Mouse (Mus musculus) hindbrain, postnatal 0 days (tissue): ENCODE measurements around the gene 4921511C20Rik. TPM values are rescaled to one million over a fixed set of nuclear protein-coding genes. Genes with fewer than 3 reads are reported as not detected.

ENCODE experiments used
- ATAC-seq: fragments of 200-750 bp; cut with Nextera tagmentation; 2 replicates; pipeline ENCODE4 v1.8.0; 2017; ENCODE audit warnings: mild to moderate bottlenecking, moderate TSS enrichment, moderate library complexity
- DNase-seq: peaks from one replicate; pipeline ENCODE4 v3.0.0-alpha.2; 2015; ENCODE audit warnings: low spot score
- H3K27ac ChIP-seq: fragments of 300-500 bp; sonication (generic); 2 replicates; pipeline ENCODE4 v1.5.1; 2014; ENCODE audit warnings: mild to moderate bottlenecking
- H3K27me3 ChIP-seq: fragments of 300-500 bp; sonication (generic); 2 replicates; pipeline ENCODE4 v1.6.1; 2014; ENCODE audit warnings: low read length, mixed read lengths; ENCODE audit not compliant: insufficient read depth
- H3K36me3 ChIP-seq: fragments of 300-500 bp; sonication (generic); 2 replicates; pipeline ENCODE4 v1.6.1; 2014; ENCODE audit warnings: low read length, mixed read lengths; ENCODE audit not compliant: insufficient read depth
- H3K4me1 ChIP-seq: fragments of 300-500 bp; sonication (generic); 2 replicates; pipeline ENCODE4 v1.6.1; 2014; ENCODE audit warnings: antibody characterized with exemption, low read length, mixed read lengths; ENCODE audit not compliant: insufficient read depth
- H3K4me2 ChIP-seq: fragments of 300-500 bp; sonication (generic); 2 replicates; pipeline ENCODE4 v1.6.1; 2014; ENCODE audit warnings: low read depth, mild to moderate bottlenecking, low read length, moderate library complexity, mixed read lengths
- H3K4me3 ChIP-seq: fragments of 300-500 bp; sonication (generic); 2 replicates; pipeline ENCODE4 v1.5.1; 2014; ENCODE audit warnings: low read length
- H3K9ac ChIP-seq: fragments of 300-500 bp; sonication (generic); replicated peaks from 2 replicates; pipeline ENCODE4 v1.6.1; 2014; ENCODE audit warnings: mild to moderate bottlenecking, low read length, moderate library complexity, mixed read lengths
- H3K9me3 ChIP-seq: fragments of 300-500 bp; sonication (generic); 2 replicates; pipeline ENCODE4 v1.6.1; 2016; ENCODE audit warnings: low read length, mixed read lengths
- CTCF ChIP-seq: IDR thresholded peaks from 2 replicates; pipeline ENCODE4 v1.5.1; 2016; ENCODE audit warnings: antibody characterized with exemption, control low read depth, low read depth
- WGBS: fragments of 180-500 bp; shearing (Covaris S2); extraction: QIAGEN DNeasy Blood & Tissue Kit; methylation state at CpG from one replicate; pipeline ENCODE4 v1.1.7; 2014; 5-methylcytosine and 5-hydroxymethylcytosine counted together
- polyA plus RNA-seq: library from polyadenylated mRNA; unstranded; fragments of >200 nt; fragmentation: Nextera tagmentation; extraction: Ambion mirVana; gene quantifications from 2 replicates; pipeline ENCODE4 v1.2.1, GENCODE M21; 2015
- total RNA-seq: library from RNA; depleted of rRNA; stranded (reverse); fragments of >200 nt; gene quantifications from 2 replicates; pipeline ENCODE4 v1.2.3, GENCODE M21; 2014; rRNA removed

4921511C20Rik gene
- total RNA-seq (not detected in 2 replicates), polyA plus RNA-seq (not detected in 2 replicates)

GRCm38 (mm10) chrX:127393993-127394392, at the start of gene 4921511C20Rik:
Gene 4921511C20Rik, plus strand, starts transcription at chrX:127394293.
- Histone ChIP-seq H3K9ac (no peak within 1 kb of the TSS), H3K27me3 (no peaks in the 10 kb centered on the region), H3K4me2 (no peak within 1 kb of the TSS), H3K27ac (no peak within 1 kb of the TSS), H3K9me3 (no peaks in the 10 kb centered on the region), H3K4me3 (no peak within 1 kb of the TSS), H3K36me3 (no peaks in the 10 kb centered on the region), H3K4me1 (no peaks in the 10 kb centered on the region)
- no peak for DNase-seq
- WGBS: 89% methylated on average over 2 of the region's 2 CpGs
- ATAC-seq: no peak
- no peak for TF ChIP-seq CTCF
